Mouse (Mus musculus): Measurements from ENCODE around the gene Vmn1r142.
"Not testable (repeated sequence)": the region's sequence is repeated elsewhere in the genome, so short reads cannot be mapped to it uniquely, and the experiment has no call there.

Gene Vmn1r142

GRCm38 (mm10) chr7:22163935-22164334 is at the start of gene Vmn1r142:
Gene Vmn1r142 (minus strand): TSS chr7:22164035.
- DNase-seq (ENCODE audit: low spot score), result not testable (repeated sequence)

GRCm38 (mm10) chr7:22201164-22201563 is 37.3 kb upstream of the Vmn1r142 start, which contains the start of gene Gm8653:
Gene Gm8653 (minus strand): TSS chr7:22201264.
- DNase-seq (ENCODE audit: low spot score), result not testable (repeated sequence)

GRCm38 (mm10) chr7:22189077-22189476 is 25.2 kb upstream of the Vmn1r142 start, which contains the start of gene Vmn1r143:
Gene Vmn1r143 (plus strand): TSS chr7:22189377.
- not testable (repeated sequence) for DNase-seq (ENCODE audit: low spot score)

- DNase-seq (ENCODE audit: low spot score), result not testable (repeated sequence)
Measured at GRCm38 (mm10) chr7:22134641-22135040, 29.2 kb downstream of the Vmn1r142 start, which contains the start of gene Gm10666. Gene Gm10666 (minus strand): TSS chr7:22134741.

- not testable (repeated sequence) for DNase-seq (ENCODE audit: low spot score)
Measured at GRCm38 (mm10) chr7:22118145-22118544, 45.7 kb downstream of the Vmn1r142 start, which contains the start of gene Gm16451. Gene Gm16451 (minus strand): TSS chr7:22118245.

Measured in urinary bladder, postnatal 10 days (tissue).